Mouse (Mus musculus): ENCODE measurements at regions not wholly inside any gene's neighbourhood (a gene's known extent, or its start where the extent isn't known, plus 50 kb on each side); places are given as distances from the start of the nearest gene placed in this dataset.

DNA sequence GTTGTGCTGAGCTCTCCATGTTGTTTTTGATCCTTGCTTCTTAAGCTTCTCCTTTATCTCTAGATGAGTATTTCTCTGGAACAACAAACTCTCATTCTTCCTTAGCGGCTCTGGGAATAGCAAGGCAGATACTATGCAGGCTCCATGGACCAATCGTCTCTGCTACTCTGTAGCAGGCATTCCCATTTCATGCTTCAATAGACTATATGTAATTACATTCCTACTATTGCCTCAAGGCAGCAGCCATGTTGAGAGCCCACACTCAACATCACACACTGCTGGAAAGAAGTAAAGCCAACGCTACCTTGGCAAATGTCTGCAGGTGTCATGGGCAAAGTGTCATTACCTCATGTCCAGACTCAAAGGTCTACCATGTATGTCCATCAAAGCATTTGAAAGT lies 119.6 kb upstream of the E2f7 start:
- TF ChIP-seq CTCF (IDR thresholded peaks at IDR 0.05 in 2 of 3, conservative IDR thresholded peaks at IDR 0.05 in 1 of 3; ENCODE audit: control insufficient read depth in 1 of 3, insufficient read depth in 1 of 3, low read depth in 2 of 3, low read length in 3 of 3, poor library complexity in 1 of 3, severe bottlenecking in 1 of 3) (no peak), ZC3H11A (IDR thresholded peaks at IDR 0.05; ENCODE audit: low read depth, low read length) (no peak), EP300 (IDR thresholded peaks at IDR 0.05; ENCODE audit: low read depth in 1 of 2, low read length in 2 of 2) (no peak), GATA1 (IDR thresholded peaks at IDR 0.05; ENCODE audit: low read depth, low read length) (no peak), RCOR1 (IDR thresholded peaks at IDR 0.05; ENCODE audit: low read depth, low read length) (no peak), BHLHE40 (IDR thresholded peaks at IDR 0.05; ENCODE audit: borderline replicate concordance, low read depth, low read length) (no peak), UBTF (IDR thresholded peaks at IDR 0.05; ENCODE audit: borderline replicate concordance, insufficient read depth, low read depth, low read length) (no peak), MXI1 (IDR thresholded peaks at IDR 0.05; ENCODE audit: low read depth, low read length) (no peak), MAX (IDR thresholded peaks at IDR 0.05; ENCODE audit: low read length) (no peak)
